Mouse (Mus musculus): ENCODE measurements around the gene Ccdc85b. TPM values are rescaled to one million over a fixed set of nuclear protein-coding genes. Genes with fewer than 3 reads are reported as not detected.

Gene Ccdc85b
- polyA plus RNA-seq, 1 experiment from 2014 or later: 5.7 TPM

DNA sequence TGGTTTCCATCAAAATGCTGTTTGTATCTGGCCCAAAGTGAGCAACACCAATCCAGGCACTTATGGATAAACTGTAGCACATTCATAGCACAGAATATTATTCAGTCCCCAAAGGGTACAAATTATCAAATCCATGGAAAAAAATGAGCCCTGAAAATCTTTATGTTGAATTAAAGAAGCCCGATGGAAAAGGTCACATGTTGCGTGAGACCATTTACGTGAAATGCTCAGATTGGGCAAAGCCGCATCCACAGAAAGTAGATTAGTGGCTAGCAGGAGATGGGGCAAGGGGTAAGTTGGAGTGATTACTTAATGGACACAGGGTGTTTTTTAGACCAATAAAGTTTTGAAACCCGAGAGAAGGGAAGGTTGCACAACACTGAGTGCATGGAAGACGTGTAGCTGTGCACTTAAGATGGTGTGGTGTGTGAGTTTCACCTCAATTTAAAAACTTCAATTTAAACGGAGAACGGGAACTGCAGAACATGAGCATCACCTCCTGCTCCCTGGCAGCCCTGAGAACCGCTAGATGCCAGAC is 13.3 kb downstream of the Ccdc85b start:
- H3K36me3 ChIP-seq (ENCODE audit: control insufficient read depth, insufficient read depth, low read length): no peaks in the 10 kb centered on the region
- no peak overlapping the region for H3K4me3 ChIP-seq (ENCODE audit: low read depth, low read length)
- no peak overlapping the region for H3K4me2 ChIP-seq (ENCODE audit: low read depth, low read length)
- H3K27me3 ChIP-seq (replicated peaks; ENCODE audit: control insufficient read depth, insufficient read depth, low read length): peaks cover 28% of the 10 kb centered on the region
- H3K4me1 ChIP-seq (ENCODE audit: control insufficient read depth, insufficient read depth, low read length): 0 out of 2 replicates have a peak, but pooled peaks cover 4% of the 10 kb centered on the region
- ATAC-seq (ENCODE audit: low read depth): no peak
- no peak overlapping the region for H3K9ac ChIP-seq (ENCODE audit: low read depth, low read length)
- no peak for DNase-seq (ENCODE audit: low spot score)
- 63% methylated on average over 9 of the region's 9 CpGs for WGBS
- H3K27ac ChIP-seq (replicated peaks; ENCODE audit: low read depth, low read length): no peak overlapping the region
- peaks cover 4% of the 10 kb centered on the region; the same call in 1 of the 2 replicates for H3K9me3 ChIP-seq (ENCODE audit: control insufficient read depth, low read length)

DNA sequence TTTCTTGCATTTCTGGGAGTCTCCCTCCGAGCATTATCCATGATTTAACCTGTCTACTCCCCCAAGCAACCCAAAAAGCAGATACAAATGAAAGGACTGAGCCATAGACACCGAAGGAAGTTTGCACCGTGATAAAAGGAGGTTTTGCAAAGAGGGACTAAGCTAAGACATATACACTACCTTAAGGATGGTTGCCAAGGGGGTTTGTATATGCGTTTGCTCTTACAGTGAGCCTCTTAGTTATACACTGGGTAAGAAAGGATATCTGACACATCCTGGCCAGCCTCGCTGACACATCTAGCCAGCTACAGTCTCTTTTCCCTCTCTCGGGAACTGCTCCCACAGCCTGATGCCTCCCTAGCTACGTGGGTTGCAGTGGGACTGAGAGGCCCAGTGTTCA is 23.7 kb downstream of the Ccdc85b start:
- Histone ChIP-seq H3K36me3 (ENCODE audit: control insufficient read depth, insufficient read depth, low read length) (no peaks in the 10 kb centered on the region), H3K27ac (replicated peaks; ENCODE audit: low read depth, low read length) (no peak overlapping the region), H3K9ac (ENCODE audit: low read depth, low read length) (peak overlapping the region; percentile 58; the same call in 1 of the 2 replicates)

DNA sequence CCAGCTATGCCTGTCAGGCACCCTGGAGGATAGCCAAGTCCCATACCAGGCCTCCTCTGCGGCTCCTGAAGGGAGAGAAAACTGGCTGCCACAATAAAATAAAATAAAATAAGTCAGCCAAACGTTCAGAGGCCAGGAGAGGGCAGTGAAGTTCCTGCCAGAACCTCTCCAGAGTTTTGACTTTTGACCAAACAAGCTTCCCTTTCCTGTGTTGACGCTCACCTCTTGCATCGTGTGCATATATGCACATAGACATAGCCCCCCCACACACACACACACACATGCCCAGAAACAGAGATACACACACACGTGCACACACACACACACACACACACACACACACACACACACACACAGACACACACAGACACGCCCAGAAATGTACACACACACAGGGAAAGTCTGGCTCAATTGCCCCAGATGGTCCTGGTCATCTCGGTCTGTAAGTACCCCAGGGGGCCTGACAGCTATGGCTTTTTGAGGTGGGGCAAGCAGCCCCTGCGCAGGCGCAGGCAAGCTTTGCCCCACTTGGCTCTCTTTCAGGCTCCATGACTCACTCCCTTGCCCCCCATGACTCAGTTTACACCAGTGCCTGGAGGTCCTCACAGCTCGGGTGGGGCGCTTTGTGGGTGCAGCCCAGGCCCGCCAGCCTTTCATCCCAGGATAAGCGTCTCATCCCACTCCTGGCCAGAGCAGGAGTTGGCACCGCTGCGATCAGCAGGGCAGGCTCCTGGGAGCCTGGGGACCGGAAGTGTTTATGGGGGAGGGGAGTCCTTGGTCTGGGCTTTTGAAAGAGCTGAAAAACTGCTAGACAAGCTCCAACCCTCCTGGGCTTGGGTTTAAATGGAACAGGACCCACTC is 24.5 kb downstream of the Ccdc85b start:
- WGBS: 7% methylated on average over 13 of the region's 16 CpGs
- Histone ChIP-seq H3K4me1 (ENCODE audit: control insufficient read depth, insufficient read depth, low read length) (peaks cover 15% of the 10 kb centered on the region), H3K36me3 (ENCODE audit: control insufficient read depth, insufficient read depth, low read length) (0 out of 2 replicates have a peak, but pooled peaks cover 3% of the 10 kb centered on the region), H3K9ac (ENCODE audit: low read depth, low read length) (peak overlapping the region; percentile 58), H3K4me3 (ENCODE audit: low read depth, low read length) (peak overlapping the region; percentile 32), H3K27me3 (replicated peaks; ENCODE audit: control insufficient read depth, insufficient read depth, low read length) (no peaks in the 10 kb centered on the region), H3K9me3 (ENCODE audit: control insufficient read depth, low read length) (no peaks in the 10 kb centered on the region), H3K4me2 (ENCODE audit: low read depth, low read length) (peak overlapping the region; percentile 65), H3K27ac (replicated peaks; ENCODE audit: low read depth, low read length) (no peak overlapping the region; the same call in none of the 2 replicates)
- ATAC-seq (ENCODE audit: low read depth): peak; percentile 64
- DNase-seq (ENCODE audit: low spot score): peak; percentile 80

More for the DNA sequence above, 23.7 kb downstream of the Ccdc85b start:
- H3K4me2 ChIP-seq (ENCODE audit: low read depth, low read length): peak overlapping the region; percentile 65
- no peaks in the 10 kb centered on the region for H3K27me3 ChIP-seq (replicated peaks; ENCODE audit: control insufficient read depth, insufficient read depth, low read length)
- no peak for DNase-seq (ENCODE audit: low spot score)
- WGBS: 64% methylated on average over 7 of the region's 7 CpGs
- H3K9me3 ChIP-seq (ENCODE audit: control insufficient read depth, low read length): no peaks in the 10 kb centered on the region
- no peak overlapping the region; the same call in 1 of the 2 replicates for H3K4me3 ChIP-seq (ENCODE audit: low read depth, low read length)
- peaks cover 15% of the 10 kb centered on the region for H3K4me1 ChIP-seq (ENCODE audit: control insufficient read depth, insufficient read depth, low read length)
- ATAC-seq (ENCODE audit: low read depth): no peak

DNA sequence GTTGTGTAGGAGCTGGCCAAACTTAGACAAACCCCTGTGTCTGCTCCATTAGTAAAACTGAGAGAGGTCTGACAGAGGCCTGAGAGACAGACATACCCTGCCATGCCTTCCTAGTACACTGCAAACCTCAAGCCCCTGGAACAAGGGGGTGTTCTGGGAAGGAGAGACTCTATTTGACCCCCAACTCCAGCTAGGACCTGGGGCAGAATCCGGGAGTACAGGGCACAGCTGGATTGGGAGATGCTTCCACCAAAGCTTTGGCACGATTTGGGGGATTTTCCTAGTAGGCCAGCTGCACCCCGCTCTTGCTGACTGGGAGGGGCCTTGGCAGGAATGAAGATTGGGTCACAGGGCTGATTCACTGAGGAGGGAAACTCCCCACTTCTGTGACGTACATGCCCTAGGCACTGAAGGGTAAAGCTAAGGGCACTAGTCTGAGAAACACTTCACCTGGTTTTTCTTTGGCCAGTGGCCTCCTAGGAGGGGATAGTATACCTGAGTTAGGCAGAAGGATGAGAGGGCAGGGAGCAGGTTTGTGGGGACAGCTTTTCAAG is 25.7 kb downstream of the Ccdc85b start:
- no peaks in the 10 kb centered on the region for H3K9me3 ChIP-seq (ENCODE audit: control insufficient read depth, low read length)
- no peak overlapping the region for H3K9ac ChIP-seq (ENCODE audit: low read depth, low read length)
- 67% methylated on average over 4 of the region's 4 CpGs for WGBS
- H3K4me1 ChIP-seq (ENCODE audit: control insufficient read depth, insufficient read depth, low read length): peaks cover 15% of the 10 kb centered on the region
- H3K27ac ChIP-seq (replicated peaks; ENCODE audit: low read depth, low read length): no peak overlapping the region
- H3K4me2 ChIP-seq (ENCODE audit: low read depth, low read length): no peak overlapping the region
- H3K36me3 ChIP-seq (ENCODE audit: control insufficient read depth, insufficient read depth, low read length): peaks cover 15% of the 10 kb centered on the region
- no peak for DNase-seq (ENCODE audit: low spot score)
- no peaks in the 10 kb centered on the region for H3K27me3 ChIP-seq (replicated peaks; ENCODE audit: control insufficient read depth, insufficient read depth, low read length)
- no peak for ATAC-seq (ENCODE audit: low read depth)
- H3K4me3 ChIP-seq (ENCODE audit: low read depth, low read length): no peak overlapping the region

DNA sequence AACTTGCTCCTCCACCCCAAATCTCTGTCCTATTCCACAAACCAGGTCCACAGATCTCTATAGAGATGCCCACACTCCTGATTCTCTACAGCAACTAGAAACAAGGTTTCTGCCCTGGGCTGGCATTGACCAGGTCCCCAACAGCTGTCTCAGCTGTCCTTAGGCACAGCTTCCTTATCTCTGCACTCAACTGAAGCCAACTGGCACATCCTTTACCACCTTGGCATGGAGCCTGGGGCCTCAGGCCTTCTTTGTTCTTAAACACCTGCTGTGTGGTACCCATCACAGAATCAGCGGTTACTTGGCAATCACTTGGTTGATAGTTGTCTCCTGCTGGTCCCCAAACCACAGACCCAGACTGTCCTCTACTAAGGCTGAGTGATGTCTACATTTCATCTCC is 27.3 kb downstream of the Ccdc85b start:
- H3K9ac ChIP-seq (ENCODE audit: low read depth, low read length): no peak overlapping the region
- 94% methylated on average over 1 of the region's 1 CpGs for WGBS
- ATAC-seq (ENCODE audit: low read depth) (no peak), DNase-seq (ENCODE audit: low spot score) (no peak)
- H3K27ac ChIP-seq (replicated peaks; ENCODE audit: low read depth, low read length): no peak overlapping the region
- peaks cover 26% of the 10 kb centered on the region for H3K4me1 ChIP-seq (ENCODE audit: control insufficient read depth, insufficient read depth, low read length)
- no peaks in the 10 kb centered on the region for H3K9me3 ChIP-seq (ENCODE audit: control insufficient read depth, low read length)
- no peak overlapping the region for H3K4me2 ChIP-seq (ENCODE audit: low read depth, low read length)
- no peaks in the 10 kb centered on the region for H3K27me3 ChIP-seq (replicated peaks; ENCODE audit: control insufficient read depth, insufficient read depth, low read length)
- peaks cover 25% of the 10 kb centered on the region for H3K36me3 ChIP-seq (ENCODE audit: control insufficient read depth, insufficient read depth, low read length)
- H3K4me3 ChIP-seq (ENCODE audit: low read depth, low read length): no peak overlapping the region

DNA sequence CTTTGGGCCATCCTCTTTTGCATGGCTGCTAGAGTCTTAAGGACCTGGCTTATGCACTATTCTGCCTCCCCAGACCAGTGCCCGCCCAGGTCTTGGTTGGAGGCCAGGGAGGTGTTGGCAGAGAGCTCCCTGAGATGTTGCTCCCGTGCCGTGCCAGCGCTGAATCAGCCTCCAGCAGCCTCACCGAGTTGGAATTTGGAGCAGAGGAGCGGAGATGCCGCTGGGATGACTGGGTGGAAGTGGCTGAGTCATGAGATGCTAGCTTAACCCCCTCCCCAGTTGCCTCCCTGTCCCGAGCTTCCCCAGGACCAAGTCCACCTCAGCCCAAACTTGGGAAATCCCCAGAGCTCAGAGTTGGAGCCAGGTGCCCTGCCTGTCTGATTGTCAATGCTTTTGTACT is 27.9 kb downstream of the Ccdc85b start:
- H3K9ac ChIP-seq (ENCODE audit: low read depth, low read length): no peak overlapping the region
- no peak overlapping the region for H3K27ac ChIP-seq (replicated peaks; ENCODE audit: low read depth, low read length)
- H3K4me2 ChIP-seq (ENCODE audit: low read depth, low read length): no peak overlapping the region
- no peak for ATAC-seq (ENCODE audit: low read depth)
- 63% methylated on average over 8 of the region's 8 CpGs for WGBS
- peaks cover 26% of the 10 kb centered on the region for H3K4me1 ChIP-seq (ENCODE audit: control insufficient read depth, insufficient read depth, low read length)
- peaks cover 25% of the 10 kb centered on the region for H3K36me3 ChIP-seq (ENCODE audit: control insufficient read depth, insufficient read depth, low read length)
- DNase-seq (ENCODE audit: low spot score): no peak
- H3K27me3 ChIP-seq (replicated peaks; ENCODE audit: control insufficient read depth, insufficient read depth, low read length): no peaks in the 10 kb centered on the region
- H3K4me3 ChIP-seq (ENCODE audit: low read depth, low read length): no peak overlapping the region
- H3K9me3 ChIP-seq (ENCODE audit: control insufficient read depth, low read length): no peaks in the 10 kb centered on the region

DNA sequence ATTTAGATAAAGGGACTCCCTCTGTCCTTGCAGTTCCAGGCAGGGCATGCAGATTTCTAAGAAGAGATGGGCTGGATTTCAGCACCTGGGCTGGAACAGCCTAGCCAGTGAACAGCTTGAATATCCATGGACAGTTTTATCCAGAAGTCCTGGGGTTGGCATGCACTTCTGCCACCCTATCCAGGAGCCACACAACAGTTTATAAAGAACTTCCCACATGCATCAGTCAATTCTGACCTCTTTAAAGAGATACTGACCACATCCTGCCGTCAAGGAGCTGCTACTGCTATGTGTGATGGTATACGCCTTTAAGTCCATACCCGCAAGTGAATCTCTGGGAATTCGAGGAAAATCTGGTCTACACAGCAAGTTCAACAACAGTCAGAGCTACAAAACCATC is 28.5 kb downstream of the Ccdc85b start:
- Histone ChIP-seq H3K9me3 (ENCODE audit: control insufficient read depth, low read length) (no peaks in the 10 kb centered on the region), H3K4me2 (ENCODE audit: low read depth, low read length) (no peak overlapping the region), H3K4me1 (ENCODE audit: control insufficient read depth, insufficient read depth, low read length) (peaks cover 26% of the 10 kb centered on the region), H3K27me3 (replicated peaks; ENCODE audit: control insufficient read depth, insufficient read depth, low read length) (no peaks in the 10 kb centered on the region), H3K4me3 (ENCODE audit: low read depth, low read length) (no peak overlapping the region), H3K36me3 (ENCODE audit: control insufficient read depth, insufficient read depth, low read length) (peaks cover 25% of the 10 kb centered on the region), H3K9ac (ENCODE audit: low read depth, low read length) (no peak overlapping the region), H3K27ac (replicated peaks; ENCODE audit: low read depth, low read length) (no peak overlapping the region)
- ATAC-seq (ENCODE audit: low read depth) (no peak), DNase-seq (ENCODE audit: low spot score) (no peak)
- WGBS: 80% methylated on average over 4 of the region's 4 CpGs

DNA sequence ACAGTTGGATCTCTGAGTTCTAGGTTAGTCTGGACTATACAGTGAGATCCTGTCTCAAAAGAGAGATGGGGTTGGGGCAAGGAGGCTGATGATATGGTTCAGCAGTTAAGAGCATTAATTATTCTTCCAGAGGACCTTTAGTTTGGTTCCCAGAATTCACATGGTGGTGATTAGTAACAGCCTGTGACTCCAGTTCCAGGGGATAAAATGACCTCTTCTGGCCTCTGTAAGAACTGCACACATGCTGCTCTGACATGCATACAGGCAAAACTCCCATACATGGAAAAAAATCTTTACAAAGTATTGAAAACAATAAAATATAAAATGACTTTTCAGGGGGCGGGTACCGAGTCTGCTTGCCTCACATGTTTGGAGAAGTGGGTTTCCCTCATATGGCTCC is 29.6 kb downstream of the Ccdc85b start:
- Histone ChIP-seq H3K9me3 (ENCODE audit: control insufficient read depth, low read length) (no peaks in the 10 kb centered on the region), H3K4me3 (ENCODE audit: low read depth, low read length) (no peak overlapping the region), H3K4me2 (ENCODE audit: low read depth, low read length) (no peak overlapping the region), H3K9ac (ENCODE audit: low read depth, low read length) (0 out of 2 replicates have a peak overlapping the region, but pooled peaks have one; percentile 27), H3K4me1 (ENCODE audit: control insufficient read depth, insufficient read depth, low read length) (peaks cover 20% of the 10 kb centered on the region), H3K27ac (replicated peaks; ENCODE audit: low read depth, low read length) (no peak overlapping the region), H3K27me3 (replicated peaks; ENCODE audit: control insufficient read depth, insufficient read depth, low read length) (no peaks in the 10 kb centered on the region), H3K36me3 (ENCODE audit: control insufficient read depth, insufficient read depth, low read length) (peaks cover 25% of the 10 kb centered on the region)
- ATAC-seq (ENCODE audit: low read depth) (no peak), DNase-seq (ENCODE audit: low spot score) (peak; percentile 47)
- 85% methylated on average over 2 of the region's 2 CpGs for WGBS

All from embryonic facial prominence, embryonic 14.5 days (tissue).